Mouse (Mus musculus) small intestine, adult 2 months (tissue): ENCODE results near the gene Il25.

Experiments used
- CTCF ChIP-seq: fragments of 200-500 bp; IDR thresholded peaks from 2 replicates; pipeline ENCODE4 v1.5.1; 2012; ENCODE audit warnings: low read depth, mild to moderate bottlenecking, control low read depth, inconsistent platforms, low read length, moderate library complexity, mixed read lengths; ENCODE audit not compliant: insufficient replicate concordance, insufficient read length; ENCODE audit errors: extremely low read depth
- POLR2A ChIP-seq: fragments of 200-500 bp; IDR thresholded peaks from 2 replicates; pipeline ENCODE4 v1.6.1; 2012; ENCODE audit warnings: low read depth, mild to moderate bottlenecking, control low read depth, inconsistent platforms, low read length, moderate library complexity

DNA sequence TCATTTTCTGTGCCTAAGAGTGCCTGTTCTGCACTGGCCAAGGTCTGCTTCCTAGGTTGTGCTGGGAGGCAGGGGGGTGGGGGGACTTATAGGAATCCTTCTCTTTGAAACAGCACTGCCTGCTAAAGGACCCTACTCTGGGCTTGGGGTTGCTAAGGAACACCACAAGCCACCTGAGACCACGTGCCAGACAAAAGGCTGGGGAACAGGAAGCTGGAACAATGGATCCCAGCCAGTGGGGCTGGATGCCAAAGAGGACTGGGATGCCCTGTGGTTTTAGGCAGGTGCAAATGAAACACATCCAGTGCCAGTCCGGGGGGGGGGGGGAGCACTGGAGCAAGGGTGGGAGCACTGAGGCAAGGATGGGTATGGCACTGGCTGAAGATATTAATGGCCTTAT is 2.1 kb upstream of the Il25 start:
- TF ChIP-seq CTCF (no peak), POLR2A (no peak)
